Mouse (Mus musculus) embryonic fibroblast, embryonic 13.5 days (primary cell): ENCODE measurements at regions not wholly inside any gene's neighbourhood (a gene's known extent, or its start where the extent isn't known, plus 50 kb on each side); places are given as distances from the start of the nearest gene placed in this dataset.

ENCODE experiments used
- CTCF ChIP-seq: IDR thresholded peaks from 2 replicates; pipeline ENCODE4 v1.5.1; 2011; ENCODE audit warnings: mild to moderate bottlenecking, control low read depth, low read length, moderate library complexity, borderline replicate concordance; ENCODE audit not compliant: insufficient read depth
- POLR2A ChIP-seq: IDR thresholded peaks from 2 replicates; pipeline ENCODE4 v1.6.1; 2011; ENCODE audit warnings: low read depth, mild to moderate bottlenecking, control low read depth, low read length, moderate library complexity

- TF ChIP-seq CTCF = no peak
- no peak for TF ChIP-seq POLR2A
Observed at GRCm38 (mm10) chr12:19192396-19192795, 678.1 kb downstream of the 5730507C01Rik start.
